Mouse (Mus musculus) hindbrain, embryonic 10.5 days (tissue): ENCODE measurements around the gene Slamf7. TPM values are rescaled to one million over a fixed set of nuclear protein-coding genes. Genes with fewer than 3 reads are reported as not detected.

Experiments
- DNase-seq: peaks from one replicate; pipeline ENCODE4 v3.0.0-alpha.2; 2017; ENCODE audit warnings: low spot score
- H3K27ac ChIP-seq: fragments of 300-500 bp; sonication (generic); 2 replicates; pipeline ENCODE4 v1.5.1; 2016; ENCODE audit warnings: mild to moderate bottlenecking, moderate library complexity
- H3K27me3 ChIP-seq: fragments of 300-500 bp; sonication (generic); 2 replicates; pipeline ENCODE4 v1.6.1; 2016; ENCODE audit warnings: mild to moderate bottlenecking; ENCODE audit not compliant: poor library complexity, insufficient read depth, severe bottlenecking
- H3K36me3 ChIP-seq: fragments of 300-500 bp; sonication (generic); 2 replicates; pipeline ENCODE4 v1.6.1; 2016; ENCODE audit warnings: mild to moderate bottlenecking, moderate library complexity
- H3K4me1 ChIP-seq: fragments of 300-500 bp; sonication (generic); replicated peaks from 2 replicates; pipeline ENCODE4 v1.6.1; 2016; ENCODE audit warnings: mild to moderate bottlenecking
- H3K4me3 ChIP-seq: fragments of 300-500 bp; sonication (generic); 2 replicates; pipeline ENCODE4 v1.5.1; 2016; ENCODE audit warnings: mild to moderate bottlenecking, moderate library complexity
- H3K9me3 ChIP-seq: fragments of 300-500 bp; sonication (generic); 2 replicates; pipeline ENCODE4 v1.6.1; 2016; ENCODE audit warnings: mild to moderate bottlenecking, moderate library complexity
- WGBS: fragments of 180-500 bp; shearing (Covaris S2); methylation state at CpG from one replicate; pipeline ENCODE4 v1.1.7; 2016; 5-methylcytosine and 5-hydroxymethylcytosine counted together
- polyA plus RNA-seq: library from polyadenylated mRNA; unstranded; fragments of >200 nt; fragmentation: Nextera tagmentation; extraction: Ambion mirVana; gene quantifications from 2 replicates; pipeline ENCODE4 v1.2.1, GENCODE M21; 2016

The Slamf7 gene
- polyA plus RNA-seq, 1 experiment from 2014 or later: not detected

DNA sequence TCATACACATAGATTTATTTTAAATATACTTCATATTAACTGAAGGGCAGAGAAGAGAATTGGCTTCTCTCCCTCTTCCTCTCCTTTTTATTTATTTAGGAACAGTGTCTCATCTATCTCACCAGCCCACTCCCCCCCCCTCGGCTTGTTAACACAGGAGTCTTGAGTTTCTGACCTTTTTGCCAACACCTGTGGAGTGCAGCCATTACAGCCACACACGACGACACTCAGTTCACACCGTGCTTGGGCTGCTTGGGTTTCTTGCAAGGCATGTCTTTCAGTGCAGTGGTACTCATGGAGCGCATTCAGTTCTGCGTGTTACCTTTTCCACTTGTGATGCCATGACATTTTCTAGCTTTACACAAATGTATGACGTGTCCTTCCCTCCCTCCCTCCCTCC lies 22.8 kb downstream of the Slamf7 start:
- Histone ChIP-seq H3K9me3 (no peaks in the 10 kb centered on the region), H3K4me3 (no peak overlapping the region), H3K27ac (no peak overlapping the region), H3K36me3 (no peaks in the 10 kb centered on the region), H3K27me3 (no peaks in the 10 kb centered on the region), H3K4me1 (no peaks in the 10 kb centered on the region)
- WGBS: 84% methylated on average over 7 of the region's 7 CpGs
- no peak for DNase-seq

- 81% methylated on average over 6 of the region's 6 CpGs for WGBS
- DNase-seq: no peak
- Histone ChIP-seq H3K9me3 (no peaks in the 10 kb centered on the region), H3K4me1 (no peaks in the 10 kb centered on the region), H3K27ac (no peak overlapping the region), H3K4me3 (no peak overlapping the region), H3K36me3 (no peaks in the 10 kb centered on the region), H3K27me3 (no peaks in the 10 kb centered on the region)
These were observed 23.7 kb downstream of the Slamf7 start for GRCm38 (mm10) chr1:171629168-171629567.

- Histone ChIP-seq H3K36me3 (no peaks in the 10 kb centered on the region), H3K9me3 (no peaks in the 10 kb centered on the region), H3K4me3 (no peak overlapping the region), H3K27me3 (no peaks in the 10 kb centered on the region), H3K27ac (no peak overlapping the region), H3K4me1 (no peaks in the 10 kb centered on the region)
- 88% methylated on average over 3 of the region's 3 CpGs for WGBS
- no peak for DNase-seq
These were observed 25.0 kb downstream of the Slamf7 start for GRCm38 (mm10) chr1:171627801-171628200.

DNA sequence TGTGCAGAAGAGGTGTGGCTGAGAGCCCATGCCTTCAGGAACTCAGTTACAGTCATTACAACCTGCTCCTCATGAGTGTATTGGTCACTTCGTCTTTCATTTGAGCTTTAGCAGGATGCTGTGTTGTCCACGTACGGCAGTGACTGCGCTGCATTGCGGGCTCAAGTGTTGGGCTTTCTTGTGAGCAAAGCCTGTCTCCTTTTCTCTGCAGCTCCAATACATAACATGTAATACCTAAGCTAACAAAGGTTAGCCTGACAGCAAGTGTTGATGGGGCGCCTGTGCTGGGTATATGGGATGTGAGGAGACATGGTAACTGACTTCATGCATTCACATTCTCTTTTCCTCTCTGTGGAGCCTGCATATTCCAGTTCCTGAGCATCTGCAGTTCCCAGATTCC lies 32.7 kb downstream of the Slamf7 start:
- Histone ChIP-seq H3K4me1 (no peaks in the 10 kb centered on the region), H3K4me3 (no peak overlapping the region), H3K27me3 (no peaks in the 10 kb centered on the region), H3K36me3 (no peaks in the 10 kb centered on the region), H3K9me3 (no peaks in the 10 kb centered on the region), H3K27ac (no peak overlapping the region)
- whole genome bisulfite sequencing: 90% methylated on average over 6 of the region's 6 CpGs
- no peak for DNase-seq

DNA sequence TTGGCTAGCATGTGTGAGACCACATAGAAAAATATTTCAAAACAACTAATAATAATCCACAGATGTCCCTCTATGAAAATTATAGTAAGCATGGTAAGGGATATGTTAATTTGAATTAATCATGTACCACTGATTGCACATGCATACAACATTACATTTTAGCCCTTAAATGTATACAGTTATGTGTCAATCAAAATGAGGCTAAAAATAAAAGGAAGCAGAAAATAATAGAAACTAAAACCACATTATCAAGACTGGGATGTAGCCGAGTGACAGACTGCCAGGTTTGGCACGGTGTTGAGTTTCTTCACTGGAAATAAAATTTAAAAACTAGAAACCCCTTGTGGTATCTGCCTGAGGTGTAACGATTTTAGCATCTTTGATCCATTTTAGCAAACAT lies 33.2 kb downstream of the Slamf7 start:
- H3K4me3 ChIP-seq: no peak overlapping the region
- H3K27me3 ChIP-seq: no peaks in the 10 kb centered on the region
- H3K36me3 ChIP-seq: no peaks in the 10 kb centered on the region
- H3K4me1 ChIP-seq: no peaks in the 10 kb centered on the region
- H3K27ac ChIP-seq: no peak overlapping the region
- no peaks in the 10 kb centered on the region for H3K9me3 ChIP-seq
- WGBS: 90% methylated on average over 3 of the region's 3 CpGs
- DNase-seq: no peak

DNA sequence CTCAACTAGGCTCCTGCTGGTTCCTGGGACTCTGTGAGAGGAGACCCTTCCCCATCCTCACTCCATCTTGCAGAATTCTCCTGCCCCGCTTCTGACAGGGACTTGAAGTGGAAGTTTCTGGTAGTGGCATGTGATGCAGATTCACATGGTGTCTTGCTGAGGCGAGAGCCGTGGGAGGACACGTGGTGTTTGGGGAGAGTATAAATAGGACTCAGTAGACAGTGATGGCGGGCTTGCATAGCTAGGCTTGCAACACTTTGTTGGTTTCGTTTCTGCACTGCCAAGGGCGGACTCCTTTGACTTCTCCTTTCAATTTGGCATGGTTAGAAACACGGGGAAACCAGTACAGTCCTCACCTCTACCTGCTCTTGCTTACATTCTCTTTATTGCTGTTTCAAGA lies 33.8 kb downstream of the Slamf7 start:
- H3K36me3 ChIP-seq: no peaks in the 10 kb centered on the region
- WGBS: 85% methylated on average over 8 of the region's 8 CpGs
- no peak overlapping the region for H3K27ac ChIP-seq
- DNase-seq: no peak
- no peaks in the 10 kb centered on the region for H3K9me3 ChIP-seq
- no peaks in the 10 kb centered on the region for H3K27me3 ChIP-seq
- H3K4me3 ChIP-seq: no peak overlapping the region
- H3K4me1 ChIP-seq: no peaks in the 10 kb centered on the region

DNA sequence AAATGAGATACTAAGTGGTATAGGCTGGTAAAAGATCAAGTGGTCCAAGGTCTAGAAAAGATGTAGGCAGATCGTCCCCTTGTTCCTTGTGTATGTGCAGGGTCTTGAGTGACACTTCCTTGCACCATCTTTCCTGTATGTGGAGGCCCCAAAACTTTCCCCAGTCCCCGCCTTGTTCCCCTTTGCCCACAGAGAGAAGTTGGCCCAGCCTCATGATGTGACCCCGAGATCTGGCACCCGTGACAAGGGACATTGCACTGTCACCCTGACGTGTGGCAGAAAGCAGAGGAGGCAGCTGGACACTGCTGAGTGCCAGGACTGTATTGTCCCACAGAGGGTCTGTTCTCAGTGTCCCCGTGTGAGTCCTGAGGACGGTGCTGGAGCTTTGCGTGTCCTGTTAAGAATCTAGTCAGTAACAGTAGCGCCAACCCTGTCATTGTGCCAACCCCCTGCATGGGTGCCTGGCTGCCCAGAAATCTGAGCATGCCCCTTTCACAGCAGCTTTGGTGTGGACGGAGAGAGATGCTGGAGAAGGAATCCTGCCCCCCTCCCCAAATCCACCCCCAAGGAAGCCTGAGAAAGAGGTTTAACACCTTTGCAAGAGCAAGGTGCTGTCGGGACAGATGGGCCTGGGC lies 35.8 kb downstream of the Slamf7 start:
- Histone ChIP-seq H3K4me1 (no peaks in the 10 kb centered on the region), H3K4me3 (no peak overlapping the region), H3K9me3 (no peaks in the 10 kb centered on the region), H3K27me3 (no peaks in the 10 kb centered on the region), H3K36me3 (no peaks in the 10 kb centered on the region), H3K27ac (no peak overlapping the region)
- no peak for DNase-seq
- WGBS: 82% methylated on average over 11 of the region's 11 CpGs

- Histone ChIP-seq H3K27ac (no peak overlapping the region), H3K4me1 (no peaks in the 10 kb centered on the region), H3K4me3 (no peak overlapping the region), H3K9me3 (no peaks in the 10 kb centered on the region), H3K27me3 (no peaks in the 10 kb centered on the region), H3K36me3 (no peaks in the 10 kb centered on the region)
- 53% methylated on average over 2 of the region's 2 CpGs for WGBS
- DNase-seq: no peak
These were observed 38.9 kb downstream of the Slamf7 start for GRCm38 (mm10) chr1:171613962-171614361.

GRCm38 (mm10) chr1:171610781-171611180 lies 42.1 kb downstream of the Slamf7 start:
- H3K9me3 ChIP-seq: no peaks in the 10 kb centered on the region
- no peaks in the 10 kb centered on the region for H3K4me1 ChIP-seq
- WGBS: 34% methylated on average over 1 of the region's 1 CpGs
- no peak overlapping the region for H3K4me3 ChIP-seq
- DNase-seq: no peak
- no peaks in the 10 kb centered on the region for H3K36me3 ChIP-seq
- H3K27me3 ChIP-seq: no peaks in the 10 kb centered on the region
- H3K27ac ChIP-seq: no peak overlapping the region

DNA sequence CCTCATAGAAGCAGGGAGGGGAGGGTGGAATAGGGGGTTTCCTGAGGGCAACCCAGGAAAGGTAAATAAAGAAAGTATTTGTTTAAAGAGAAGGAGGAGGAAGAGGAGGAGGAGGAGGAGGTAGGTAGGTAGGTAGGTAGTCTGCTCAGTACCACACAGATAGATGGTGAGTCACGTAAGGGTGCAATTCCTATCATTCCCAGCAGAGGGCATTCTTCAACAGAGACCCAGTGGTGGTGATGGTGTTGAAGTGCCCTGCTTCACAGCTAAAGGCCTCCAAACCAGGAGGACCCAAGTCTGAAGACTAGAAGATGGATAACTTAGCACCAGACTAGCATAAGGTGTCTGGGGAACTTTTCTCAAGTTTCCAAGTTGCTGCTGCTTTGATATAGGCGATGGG lies 42.8 kb downstream of the Slamf7 start:
- Histone ChIP-seq H3K4me3 (no peak overlapping the region), H3K27ac (no peak overlapping the region), H3K4me1 (no peaks in the 10 kb centered on the region), H3K9me3 (no peaks in the 10 kb centered on the region), H3K27me3 (no peaks in the 10 kb centered on the region), H3K36me3 (no peaks in the 10 kb centered on the region)
- no peak for DNase-seq
- 83% methylated on average over 2 of the region's 2 CpGs for WGBS

GRCm38 (mm10) chr1:171607176-171607575 lies 45.7 kb downstream of the Slamf7 start, which contains the start of gene Ly9:
Ly9 (minus strand) TSS chr1:171607410.
- H3K27ac ChIP-seq: no peak within 1 kb of the TSS
- H3K36me3 ChIP-seq: no peaks in the 10 kb centered on the region
- no peak for DNase-seq
- no peaks in the 10 kb centered on the region for H3K9me3 ChIP-seq
- no peaks in the 10 kb centered on the region for H3K27me3 ChIP-seq
- no peaks in the 10 kb centered on the region for H3K4me1 ChIP-seq
- 88% methylated on average over 9 of the region's 9 CpGs for WGBS
- H3K4me3 ChIP-seq: no peak within 1 kb of the TSS

GRCm38 (mm10) chr1:171606656-171607055 lies 46.2 kb downstream of the Slamf7 start:
- no peak for DNase-seq
- no peak overlapping the region for H3K27ac ChIP-seq
- no peaks in the 10 kb centered on the region for H3K36me3 ChIP-seq
- no peaks in the 10 kb centered on the region for H3K27me3 ChIP-seq
- no peak overlapping the region for H3K4me3 ChIP-seq
- WGBS: 81% methylated on average over 3 of the region's 3 CpGs
- H3K4me1 ChIP-seq: no peaks in the 10 kb centered on the region
- H3K9me3 ChIP-seq: no peaks in the 10 kb centered on the region

DNA sequence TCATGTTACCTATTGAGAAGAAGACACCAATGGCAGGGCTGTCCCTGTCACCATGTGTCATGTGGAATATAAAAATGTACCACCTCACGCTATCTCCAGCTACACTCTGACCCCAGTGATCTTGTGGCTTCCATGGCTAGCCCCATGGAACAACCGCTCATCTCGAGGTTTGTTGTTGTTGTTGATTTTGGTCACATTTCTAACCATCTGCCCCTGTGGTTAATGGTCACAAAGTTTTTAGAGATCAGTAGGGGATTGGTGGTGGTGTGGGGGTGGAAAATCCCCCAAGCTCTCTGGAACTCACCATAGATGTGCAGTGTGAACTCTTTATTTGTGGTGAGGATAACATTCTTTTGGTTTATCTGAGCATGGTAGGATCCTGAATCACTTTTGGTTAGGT lies 48.1 kb downstream of the Slamf7 start:
- WGBS: 85% methylated on average over 3 of the region's 3 CpGs
- H3K4me3 ChIP-seq: no peak overlapping the region
- no peak for DNase-seq
- H3K36me3 ChIP-seq: no peaks in the 10 kb centered on the region
- H3K27me3 ChIP-seq: no peaks in the 10 kb centered on the region
- H3K4me1 ChIP-seq: no peaks in the 10 kb centered on the region
- no peak overlapping the region for H3K27ac ChIP-seq
- H3K9me3 ChIP-seq: no peaks in the 10 kb centered on the region

DNA sequence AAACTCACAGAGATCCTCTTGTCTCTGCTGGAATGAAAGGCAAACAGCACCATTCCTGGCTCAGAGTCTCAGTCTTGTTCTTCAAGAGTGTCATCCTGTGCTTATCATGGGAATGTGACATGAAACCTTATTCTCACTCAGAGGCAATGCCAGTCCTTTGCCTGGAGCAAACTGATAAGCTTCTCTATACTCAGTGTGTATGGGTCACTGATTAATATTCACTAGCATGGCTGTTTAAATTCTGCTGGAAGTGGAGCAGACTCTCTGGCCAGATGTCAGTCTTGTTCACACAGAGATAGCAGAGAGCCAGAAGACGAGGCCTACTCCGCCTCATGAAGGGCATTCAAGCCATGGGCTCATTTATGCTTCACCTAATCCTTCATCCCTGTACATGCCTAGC lies 68.3 kb downstream of the Slamf7 start:
- no peak for DNase-seq

More for the DNA sequence above, 68.3 kb downstream of the Slamf7 start:
- Histone ChIP-seq H3K27me3 (no peaks in the 10 kb centered on the region), H3K4me3 (no peak overlapping the region), H3K27ac (no peak overlapping the region), H3K9me3 (no peaks in the 10 kb centered on the region), H3K36me3 (no peaks in the 10 kb centered on the region), H3K4me1 (no peaks in the 10 kb centered on the region)
- WGBS: 87% methylated on average over 2 of the region's 2 CpGs
